Mouse (Mus musculus) spleen, adult 2 months (tissue): Measurements from ENCODE around the gene Bmpr1b.

ENCODE experiments used
- CTCF ChIP-seq: fragments of 200-500 bp; IDR thresholded peaks from 2 replicates; pipeline ENCODE4 v1.5.1; 2011; ENCODE audit warnings: mild to moderate bottlenecking, inconsistent platforms; ENCODE audit not compliant: insufficient read depth, insufficient read length, insufficient replicate concordance; ENCODE audit errors: extremely low read depth
- POLR2A ChIP-seq: fragments of 200-500 bp; IDR thresholded peaks from 2 replicates; pipeline ENCODE4 v1.6.1; 2011; ENCODE audit warnings: low read depth, low read length, inconsistent platforms

GRCm38 (mm10) chr3:141940207-141940606 lies 229.0 kb downstream of the Bmpr1b start:
- TF ChIP-seq CTCF, result no peak
- TF ChIP-seq POLR2A, result no peak
